Mouse (Mus musculus) ES-E14 (cell line): ENCODE measurements around the gene Fam83g.

Experiments
- CHD2 ChIP-seq: IDR thresholded peaks from 2 replicates; pipeline ENCODE4 v1.6.1; 2014; ENCODE audit warnings: mild to moderate bottlenecking, low read depth, low read length, inconsistent platforms
- HCFC1 ChIP-seq: IDR thresholded peaks from 2 replicates; pipeline ENCODE4 v1.6.1; 2012; ENCODE audit warnings: low read length, inconsistent platforms, borderline replicate concordance; ENCODE audit not compliant: insufficient read depth
- ZC3H11A ChIP-seq: IDR thresholded peaks from 2 replicates; pipeline ENCODE4 v1.6.1; 2012; ENCODE audit warnings: low read depth, mild to moderate bottlenecking, inconsistent platforms, low read length, borderline replicate concordance
- ZNF384 ChIP-seq: IDR thresholded peaks from 2 replicates; pipeline ENCODE4 v1.6.1; 2012; ENCODE audit warnings: low read depth, low read length, inconsistent platforms

DNA sequence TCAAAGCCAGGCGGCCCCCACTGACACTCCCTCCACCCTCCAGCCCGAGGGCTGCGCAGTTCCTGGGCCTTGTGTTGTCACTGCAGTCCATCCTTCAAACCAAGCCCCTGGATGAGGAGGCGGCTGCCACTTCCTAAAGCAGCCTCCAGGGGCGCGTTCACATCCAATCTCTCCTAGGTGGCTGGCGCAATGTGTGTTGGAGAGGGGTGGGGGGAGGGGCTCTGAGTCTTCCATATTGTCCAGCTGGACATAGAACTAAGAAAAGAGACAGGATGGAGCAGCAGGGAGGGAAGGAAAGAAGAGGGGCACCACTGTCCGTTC, 9.1 kb upstream of the Fam83g start:
- TF ChIP-seq ZNF384 (no peak), ZC3H11A (no peak), HCFC1 (no peak), CHD2 (no peak)
